Mouse (Mus musculus): ENCODE measurements at regions not wholly inside any gene's neighbourhood (a gene's known extent, or its start where the extent isn't known, plus 50 kb on each side); places are given as distances from the start of the nearest gene placed in this dataset.

- DNase-seq (ENCODE audit: low spot score), result no peak
These were observed 631.8 kb upstream of the Gm21961 start for GRCm38 (mm10) chr15:65646470-65646869.

GRCm38 (mm10) chr15:65639484-65639883 is 624.8 kb upstream of the Gm21961 start:
- DNase-seq (ENCODE audit: low spot score), result no peak

GRCm38 (mm10) chr15:65637520-65638184 is 622.9 kb upstream of the Gm21961 start:
- peak; percentile 16 for DNase-seq (ENCODE audit: low spot score)

- no peak for DNase-seq (ENCODE audit: low spot score)
These were observed 617.7 kb upstream of the Gm21961 start for GRCm38 (mm10) chr15:65632440-65632839.

- no peak for DNase-seq (ENCODE audit: low spot score)
These were observed 615.8 kb upstream of the Gm21961 start for GRCm38 (mm10) chr15:65630476-65630875.

GRCm38 (mm10) chr15:65592718-65593477 is 578.2 kb upstream of the Gm21961 start:
- DNase-seq (ENCODE audit: low spot score), result peak; percentile 1

- DNase-seq (ENCODE audit: low spot score), result peak; percentile 21
These were observed 570.9 kb upstream of the Gm21961 start for GRCm38 (mm10) chr15:65585566-65585965.

GRCm38 (mm10) chr15:65579353-65579752 is 564.6 kb upstream of the Gm21961 start:
- no peak for DNase-seq (ENCODE audit: low spot score)

- DNase-seq (ENCODE audit: low spot score), result no peak
These were observed 553.2 kb upstream of the Gm21961 start for GRCm38 (mm10) chr15:65567931-65568330.

GRCm38 (mm10) chr15:65557846-65558835 is 543.4 kb upstream of the Gm21961 start:
- DNase-seq (ENCODE audit: low spot score), result no peak

GRCm38 (mm10) chr15:65549046-65549445 is 534.3 kb upstream of the Gm21961 start:
- no peak for DNase-seq (ENCODE audit: low spot score)

GRCm38 (mm10) chr15:65535606-65536005 is 520.9 kb upstream of the Gm21961 start:
- no peak for DNase-seq (ENCODE audit: low spot score)

- DNase-seq (ENCODE audit: low spot score), result no peak
These were observed 517.5 kb upstream of the Gm21961 start for GRCm38 (mm10) chr15:65532241-65532640.

- DNase-seq (ENCODE audit: low spot score), result no peak
These were observed 488.0 kb upstream of the Gm21961 start for GRCm38 (mm10) chr15:65502656-65503055.

GRCm38 (mm10) chr15:65478940-65479339 is 464.2 kb upstream of the Gm21961 start:
- DNase-seq (ENCODE audit: low spot score), result no peak

GRCm38 (mm10) chr15:65455203-65455816 is 440.6 kb upstream of the Gm21961 start:
- no peak for DNase-seq (ENCODE audit: low spot score)

GRCm38 (mm10) chr15:65452258-65453028 is 437.7 kb upstream of the Gm21961 start:
- DNase-seq (ENCODE audit: low spot score), result no peak

- DNase-seq (ENCODE audit: low spot score), result no peak
These were observed 405.0 kb upstream of the Gm21961 start for GRCm38 (mm10) chr15:65419736-65420135.
